Mouse (Mus musculus): ENCODE measurements around the gene Crip3.

- TF ChIP-seq POLR2A (IDR thresholded peaks at IDR 0.05; ENCODE audit: extremely low read depth, insufficient read depth, low read length) (no peak), CTCF (IDR thresholded peaks at IDR 0.05; ENCODE audit: low read depth, low read length) (no peak)
Observed at GRCm38 (mm10) chr17:46453302-46453948, 24.7 kb downstream of the Crip3 start.
